Mouse (Mus musculus) liver, postnatal 0 days (tissue): Measurements from ENCODE around the gene Tbc1d24.

Experiments used
- CTCF ChIP-seq: sonication (generic); IDR thresholded peaks from 2 replicates; pipeline ENCODE4 v1.5.1; 2016; ENCODE audit warnings: antibody characterized with exemption, low read depth
- EP300 ChIP-seq: IDR thresholded peaks from 2 replicates; pipeline ENCODE4 v1.6.1; 2016; ENCODE audit warnings: antibody characterized with exemption, low read depth, mild to moderate bottlenecking

DNA sequence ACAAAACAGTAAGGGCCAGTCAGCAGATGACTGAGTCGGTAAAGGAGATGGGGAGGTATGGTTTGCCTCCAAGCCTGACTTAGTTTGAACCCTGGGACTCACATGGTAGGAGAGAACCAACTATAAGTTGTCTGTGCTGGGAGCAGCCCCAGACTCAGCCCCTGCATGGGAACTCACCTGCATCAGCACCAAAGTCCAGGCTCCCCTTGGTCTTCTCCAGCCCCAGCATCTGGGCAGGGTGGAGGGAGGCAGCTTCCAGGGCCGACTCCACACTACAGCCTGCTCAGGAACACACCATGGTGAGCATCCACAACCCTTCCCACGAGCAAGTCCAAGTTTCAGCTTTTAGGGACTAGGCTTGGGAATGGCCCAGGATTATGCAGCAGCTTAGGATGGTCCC lies 49.0 kb downstream of the Tbc1d24 start:
- TF ChIP-seq CTCF = no peak
- no peak for TF ChIP-seq EP300
